Mouse (Mus musculus) lung, postnatal 0 days (tissue): Measurements from ENCODE around the gene Mettl5. TPM values are rescaled to one million over a fixed set of nuclear protein-coding genes. Genes with fewer than 3 reads are reported as not detected.
A peak's percentile ranks its signal among the peaks of the same experiment; 100 is the strongest.
"Not testable (repeated sequence)": the region's sequence is repeated elsewhere in the genome, so short reads cannot be mapped to it uniquely, and the experiment has no call there.

Experiments used
- ATAC-seq: fragments of 200-750 bp; cut with Nextera tagmentation; 2 replicates; pipeline ENCODE4 v1.8.0; 2017; ENCODE audit warnings: moderate library complexity
- DNase-seq: peaks from one replicate; pipeline ENCODE4 v3.0.0-alpha.2; 2016; ENCODE audit warnings: low spot score
- H3K27ac ChIP-seq: fragments of 300-500 bp; sonication (generic); 2 replicates; pipeline ENCODE4 v1.5.1; 2014; ENCODE audit warnings: antibody characterized with exemption, mild to moderate bottlenecking, low read length, mixed read lengths
- H3K27me3 ChIP-seq: fragments of 300-500 bp; sonication (generic); replicated peaks from 2 replicates; pipeline ENCODE4 v1.6.1; 2014; ENCODE audit warnings: low read length, mixed read lengths; ENCODE audit not compliant: insufficient read depth
- H3K36me3 ChIP-seq: fragments of 300-500 bp; sonication (generic); 2 replicates; pipeline ENCODE4 v1.6.1; 2014; ENCODE audit warnings: low read length, mixed read lengths; ENCODE audit not compliant: insufficient read depth
- H3K4me1 ChIP-seq: fragments of 300-500 bp; sonication (generic); 2 replicates; pipeline ENCODE4 v1.6.1; 2014; ENCODE audit warnings: antibody characterized with exemption, low read depth, low read length, mixed read lengths; ENCODE audit not compliant: insufficient read depth
- H3K4me2 ChIP-seq: fragments of 300-500 bp; sonication (generic); replicated peaks from 2 replicates; pipeline ENCODE4 v1.6.1; 2014; ENCODE audit warnings: low read depth, mild to moderate bottlenecking, low read length, moderate library complexity, mixed read lengths
- H3K4me3 ChIP-seq: fragments of 300-500 bp; sonication (generic); 2 replicates; pipeline ENCODE4 v1.5.1; 2014; ENCODE audit warnings: low read depth, low read length
- H3K9ac ChIP-seq: fragments of 300-500 bp; sonication (generic); replicated peaks from 2 replicates; pipeline ENCODE4 v1.6.1; 2014; ENCODE audit warnings: low read depth, mild to moderate bottlenecking
- H3K9me3 ChIP-seq: fragments of 300-500 bp; sonication (generic); 2 replicates; pipeline ENCODE4 v1.6.1; 2016; ENCODE audit warnings: low read length, mixed read lengths
- CTCF ChIP-seq: IDR thresholded peaks from 2 replicates; pipeline ENCODE4 v1.5.1; 2016; ENCODE audit warnings: antibody characterized with exemption, mild to moderate bottlenecking
- EP300 ChIP-seq: IDR thresholded peaks from 2 replicates; pipeline ENCODE4 v1.6.1; 2016; ENCODE audit warnings: antibody characterized with exemption, mild to moderate bottlenecking, control low read depth
- WGBS: fragments of 180-500 bp; shearing (Covaris S2); extraction: QIAGEN DNeasy Blood & Tissue Kit; methylation state at CpG from one replicate; pipeline ENCODE4 v1.1.7; 2014; 5-methylcytosine and 5-hydroxymethylcytosine counted together
- polyA plus RNA-seq: library from polyadenylated mRNA; unstranded; fragments of >200 nt; fragmentation: Nextera tagmentation; extraction: Ambion mirVana; gene quantifications from 2 replicates; pipeline ENCODE4 v1.2.1, GENCODE M21; 2015

Gene Mettl5
- polyA plus RNA-seq: 24.1 and 25.6 TPM in 2 replicates

DNA sequence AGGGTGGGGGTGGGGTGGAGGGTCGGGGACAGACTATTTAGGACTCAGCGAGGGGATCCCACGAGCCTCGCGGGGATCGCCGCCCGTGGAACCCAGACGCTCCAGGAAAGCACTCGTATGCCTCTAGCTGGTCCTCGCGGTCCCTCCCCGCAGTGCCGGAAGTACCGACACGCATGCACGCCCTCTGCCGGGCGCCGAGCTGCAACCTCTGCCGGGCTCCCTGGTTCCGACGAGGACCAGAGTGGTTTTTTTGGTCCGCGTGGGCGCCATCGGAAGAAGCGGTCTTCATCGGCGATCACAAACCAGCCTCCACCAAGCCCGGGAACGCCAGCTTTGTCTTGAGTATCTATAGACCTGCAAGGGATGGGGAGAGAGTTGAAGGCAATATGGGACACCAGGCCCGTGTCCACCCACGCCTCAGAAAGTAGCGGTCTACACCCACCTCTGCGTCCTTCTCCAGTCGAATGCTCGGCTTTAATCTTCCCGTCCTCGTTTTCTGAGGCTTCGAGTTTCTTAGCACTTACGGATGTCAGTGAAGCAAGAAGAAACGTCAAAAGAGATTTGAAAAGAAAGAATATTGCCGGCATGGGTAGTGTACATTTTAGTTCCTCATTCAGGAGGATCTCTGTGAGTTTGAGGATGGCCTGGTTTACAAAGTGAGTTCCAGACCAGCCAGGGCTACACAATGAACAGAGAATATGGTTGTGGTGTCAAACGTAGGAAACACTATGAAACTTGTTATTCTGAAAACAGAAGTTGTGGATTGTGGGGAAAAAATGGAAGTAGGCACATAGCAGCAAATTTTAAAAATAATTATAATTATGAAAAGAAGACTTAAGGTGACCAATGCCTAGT lies at the start of gene Mettl5:
Gene Mettl5, minus strand, starts transcription at position 165 of the 855 bp plus-strand sequence.
- TF ChIP-seq EP300 (no peak), CTCF (peak; percentile 81)

DNA sequence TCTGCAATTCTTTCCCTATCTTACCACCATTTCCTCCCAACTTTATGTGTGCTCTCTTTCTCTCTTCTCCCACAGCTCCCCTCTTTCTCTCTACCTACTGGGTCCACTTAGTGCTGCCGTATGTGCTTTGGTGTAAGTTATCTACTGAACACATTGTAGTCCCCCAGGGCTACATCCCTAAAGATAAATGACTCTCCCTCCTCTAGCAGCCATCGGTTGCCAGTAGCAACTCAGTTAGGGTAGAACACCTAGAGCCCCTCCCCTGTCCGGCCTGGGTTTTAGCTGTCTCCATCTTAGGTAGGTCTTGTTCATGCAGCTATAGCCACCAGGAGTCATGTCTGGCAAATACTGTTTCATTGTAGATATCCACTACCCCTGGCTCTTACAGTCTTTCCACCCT lies 39.5 kb upstream of the Mettl5 start:
- H3K27ac ChIP-seq: no peak overlapping the region
- H3K36me3 ChIP-seq: peaks cover 7% of the 10 kb centered on the region; the same call in 1 of the 2 replicates
- H3K4me2 ChIP-seq: no peak overlapping the region
- TF ChIP-seq CTCF (no peak), EP300 (no peak)
- ATAC-seq (no peak), DNase-seq (no peak)
- H3K9me3 ChIP-seq: no peaks in the 10 kb centered on the region
- no peaks in the 10 kb centered on the region for H3K27me3 ChIP-seq
- WGBS: 83% methylated on average over 3 of the region's 3 CpGs
- no peak overlapping the region for H3K4me3 ChIP-seq
- no peaks in the 10 kb centered on the region for H3K4me1 ChIP-seq
- no peak overlapping the region for H3K9ac ChIP-seq

More for the DNA sequence above, at the start of gene Mettl5:
- Histone ChIP-seq H3K4me3 (peak within 1 kb of the TSS; percentile 72), H3K4me1 (peaks cover 4% of the 10 kb centered on the region; the same call in 1 of the 2 replicates), H3K4me2 (peak within 1 kb of the TSS; percentile 81), H3K27me3 (no peaks in the 10 kb centered on the region), H3K27ac (peak within 1 kb of the TSS; percentile 81), H3K9me3 (no peaks in the 10 kb centered on the region), H3K36me3 (no peaks in the 10 kb centered on the region), H3K9ac (peak within 1 kb of the TSS; percentile 76)
- DNase-seq: peak; percentile 92
- peak; percentile 99 for ATAC-seq
- 2% methylated on average over 45 of the region's 45 CpGs for WGBS

DNA sequence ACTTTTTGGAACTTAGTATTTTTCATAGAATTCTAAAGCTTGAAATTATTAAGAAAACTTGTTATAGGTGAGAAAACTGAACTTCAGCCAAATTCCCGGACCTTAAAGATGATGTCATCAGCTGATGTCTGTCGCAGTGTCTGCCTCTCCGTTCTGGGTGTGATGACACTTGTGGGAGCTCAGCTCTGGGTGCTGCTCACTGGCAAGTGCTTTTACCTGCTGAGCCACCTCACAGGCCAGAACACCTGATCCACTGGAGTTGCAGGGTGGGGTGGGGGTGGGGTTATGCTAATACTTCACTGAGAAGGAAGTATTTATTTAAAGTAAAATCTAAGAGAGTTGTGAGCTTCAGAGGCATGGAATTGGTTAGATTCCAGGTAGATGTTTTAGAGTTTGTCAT lies 31.9 kb upstream of the Mettl5 start:
- no peaks in the 10 kb centered on the region for H3K9me3 ChIP-seq
- peaks cover 5% of the 10 kb centered on the region for H3K36me3 ChIP-seq
- DNase-seq (peak; percentile 9), ATAC-seq (peak; percentile 59)
- TF ChIP-seq CTCF (no peak), EP300 (no peak)
- H3K4me1 ChIP-seq: no peaks in the 10 kb centered on the region
- H3K9ac ChIP-seq: no peak overlapping the region
- no peak overlapping the region for H3K27ac ChIP-seq
- WGBS: 52% methylated on average over 3 of the region's 3 CpGs
- no peak overlapping the region for H3K4me3 ChIP-seq
- no peaks in the 10 kb centered on the region for H3K27me3 ChIP-seq
- no peak overlapping the region for H3K4me2 ChIP-seq

DNA sequence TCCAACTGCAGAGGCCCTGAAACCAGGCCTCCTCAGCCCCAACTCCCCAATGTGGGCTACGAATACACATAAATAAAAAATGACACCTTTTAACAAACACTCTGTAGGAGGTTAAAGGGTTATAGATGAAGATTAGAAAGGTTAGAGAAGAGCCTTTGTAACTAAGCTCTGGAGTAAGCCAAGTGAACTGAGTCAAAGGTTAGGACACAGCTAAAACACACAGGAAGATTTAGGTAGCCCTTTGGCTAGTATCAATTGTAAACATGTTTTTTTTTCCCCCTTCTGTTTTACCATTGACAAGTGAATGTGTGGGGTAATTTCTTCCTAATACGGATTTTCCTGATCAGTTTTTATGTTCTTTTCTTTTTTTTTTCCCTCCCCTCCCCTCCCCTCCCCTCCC lies 27.4 kb upstream of the Mettl5 start:
- H3K27me3 ChIP-seq: no peaks in the 10 kb centered on the region
- TF ChIP-seq EP300: no peak
- TF ChIP-seq CTCF: no peak
- 67% methylated on average over 2 of the region's 2 CpGs for WGBS
- no peak overlapping the region for H3K4me3 ChIP-seq
- H3K27ac ChIP-seq: no peak overlapping the region
- no peak overlapping the region for H3K9ac ChIP-seq
- peaks cover 5% of the 10 kb centered on the region; the same call in 1 of the 2 replicates for H3K36me3 ChIP-seq
- H3K9me3 ChIP-seq: no peaks in the 10 kb centered on the region
- no peaks in the 10 kb centered on the region for H3K4me1 ChIP-seq
- ATAC-seq: no peak
- DNase-seq: no peak
- no peak overlapping the region for H3K4me2 ChIP-seq

DNA sequence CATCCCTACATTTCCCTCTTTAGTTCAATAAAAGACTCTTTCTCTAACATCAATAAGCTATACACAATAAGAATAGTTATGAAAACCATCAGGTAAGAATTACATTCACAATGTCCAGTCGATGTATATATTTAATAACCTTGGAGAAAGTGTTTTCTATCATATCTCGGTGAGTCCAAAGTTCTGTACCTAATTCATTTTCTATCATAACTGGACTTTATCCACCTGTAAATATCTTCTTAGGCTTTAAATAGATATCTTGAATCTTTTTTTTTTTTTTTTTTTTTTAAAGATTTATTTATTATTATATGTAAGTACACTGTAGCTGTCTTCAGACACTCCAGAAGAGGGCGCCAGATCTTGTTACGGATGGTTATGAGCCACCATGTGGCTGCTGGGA lies 22.0 kb upstream of the Mettl5 start:
- H3K9me3 ChIP-seq, H3K9ac ChIP-seq, H3K4me1 ChIP-seq, H3K4me3 ChIP-seq, ATAC-seq, DNase-seq, H3K36me3 ChIP-seq, H3K4me2 ChIP-seq, H3K27ac ChIP-seq, H3K27me3 ChIP-seq: not testable (repeated sequence)
- 75% methylated on average over 4 of the region's 4 CpGs for WGBS

DNA sequence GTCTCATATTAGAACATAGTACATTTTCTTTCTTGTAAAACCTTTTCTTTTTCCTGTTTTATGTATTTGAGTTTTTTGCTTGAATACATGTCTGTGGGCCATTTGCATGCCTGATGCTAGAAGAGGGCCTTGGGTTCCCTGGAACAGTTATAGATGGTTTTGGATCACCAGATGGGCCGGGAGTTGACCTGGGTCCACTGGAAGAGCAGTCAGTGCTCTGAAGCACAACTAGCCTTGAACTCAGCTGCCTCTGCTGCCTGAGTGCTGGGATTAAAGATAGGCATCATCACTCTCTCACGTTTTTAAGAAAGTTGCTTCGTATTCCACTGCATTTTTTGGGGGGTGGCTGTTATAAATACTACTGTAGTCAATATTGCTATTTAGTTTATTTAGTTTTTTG lies 18.1 kb upstream of the Mettl5 start:
- H3K4me1 ChIP-seq: no peaks in the 10 kb centered on the region
- H3K9ac ChIP-seq: no peak overlapping the region
- H3K27ac ChIP-seq: no peak overlapping the region
- no peak overlapping the region for H3K4me3 ChIP-seq
- H3K36me3 ChIP-seq: no peaks in the 10 kb centered on the region
- H3K27me3 ChIP-seq: no peaks in the 10 kb centered on the region
- H3K4me2 ChIP-seq: no peak overlapping the region
- no peaks in the 10 kb centered on the region for H3K9me3 ChIP-seq
- DNase-seq (no peak), ATAC-seq (no peak)
- 92% methylated on average over 3 of the region's 3 CpGs for WGBS
- TF ChIP-seq CTCF (no peak), EP300 (no peak)
